Mouse (Mus musculus) midbrain, embryonic 14.5 days (tissue): ENCODE measurements around the gene Rab3gap2. TPM values are rescaled to one million over a fixed set of nuclear protein-coding genes. Genes with fewer than 3 reads are reported as not detected.

Experiments
- ATAC-seq: fragments of 200-750 bp; cut with Nextera tagmentation; 2 replicates; pipeline ENCODE4 v1.8.0; 2017; ENCODE audit warnings: moderate number of reproducible peaks, moderate library complexity; ENCODE audit not compliant: low FRiP score, low TSS enrichment
- DNase-seq: peaks from one replicate; pipeline ENCODE4 v3.0.0-alpha.2; 2015
- H3K27ac ChIP-seq: fragments of 300-500 bp; sonication (generic); replicated peaks from 2 replicates; pipeline ENCODE4 v1.5.1; 2014; ENCODE audit warnings: mild to moderate bottlenecking, low read depth, low read length, moderate library complexity
- H3K27me3 ChIP-seq: fragments of 300-500 bp; sonication (generic); 2 replicates; pipeline ENCODE4 v1.6.1; 2014; ENCODE audit warnings: low read length, control low read depth, mixed read lengths; ENCODE audit not compliant: control insufficient read depth, insufficient read depth
- H3K36me3 ChIP-seq: fragments of 300-500 bp; sonication (generic); 2 replicates; pipeline ENCODE4 v1.6.1; 2014; ENCODE audit warnings: low read length, control low read depth; ENCODE audit not compliant: control insufficient read depth, insufficient read depth
- H3K4me1 ChIP-seq: fragments of 300-500 bp; sonication (generic); 2 replicates; pipeline ENCODE4 v1.6.1; 2014; ENCODE audit warnings: mild to moderate bottlenecking, antibody characterized with exemption, low read length, control low read depth; ENCODE audit not compliant: control insufficient read depth, insufficient read depth
- H3K4me2 ChIP-seq: fragments of 300-500 bp; sonication (generic); 2 replicates; pipeline ENCODE4 v1.6.1; 2014; ENCODE audit warnings: mild to moderate bottlenecking, low read length, moderate library complexity
- H3K4me3 ChIP-seq: fragments of 300-500 bp; sonication (generic); replicated peaks from 2 replicates; pipeline ENCODE4 v1.5.1; 2014; ENCODE audit warnings: low read depth, low read length
- H3K9ac ChIP-seq: fragments of 300-500 bp; sonication (generic); replicated peaks from 2 replicates; pipeline ENCODE4 v1.6.1; 2014; ENCODE audit warnings: mild to moderate bottlenecking, low read length, moderate library complexity
- H3K9me3 ChIP-seq: fragments of 300-500 bp; sonication (generic); 2 replicates; pipeline ENCODE4 v1.6.1; 2016; ENCODE audit warnings: low read length, control low read depth, mixed read lengths; ENCODE audit not compliant: control insufficient read depth
- WGBS: fragments of 180-500 bp; shearing (Covaris S2); extraction: QIAGEN DNeasy Blood & Tissue Kit; methylation state at CpG from one replicate; pipeline ENCODE4 v1.1.7; 2014; 5-methylcytosine and 5-hydroxymethylcytosine counted together
- polyA plus RNA-seq: library from polyadenylated mRNA; unstranded; fragments of >200 nt; fragmentation: Nextera tagmentation; extraction: Ambion mirVana; gene quantifications from 2 replicates; pipeline ENCODE4 v1.2.1, GENCODE M21; 2014

Rab3gap2 gene
- polyA plus RNA-seq, 1 experiment from 2014 or later, result 26.5 TPM

GRCm38 (mm10) chr1:185209641-185210176 lies 5.8 kb downstream of the Rab3gap2 start:
- Histone ChIP-seq H3K9ac (no peak overlapping the region), H3K36me3 (peaks cover 4% of the 10 kb centered on the region; the same call in 1 of the 2 replicates), H3K4me3 (no peak overlapping the region), H3K27ac (no peak overlapping the region), H3K9me3 (no peaks in the 10 kb centered on the region), H3K4me1 (peaks cover 9% of the 10 kb centered on the region), H3K4me2 (no peak overlapping the region), H3K27me3 (no peaks in the 10 kb centered on the region)
- no peak for DNase-seq
- ATAC-seq, result no peak
- WGBS, result 38% methylated on average over 8 of the region's 8 CpGs

DNA sequence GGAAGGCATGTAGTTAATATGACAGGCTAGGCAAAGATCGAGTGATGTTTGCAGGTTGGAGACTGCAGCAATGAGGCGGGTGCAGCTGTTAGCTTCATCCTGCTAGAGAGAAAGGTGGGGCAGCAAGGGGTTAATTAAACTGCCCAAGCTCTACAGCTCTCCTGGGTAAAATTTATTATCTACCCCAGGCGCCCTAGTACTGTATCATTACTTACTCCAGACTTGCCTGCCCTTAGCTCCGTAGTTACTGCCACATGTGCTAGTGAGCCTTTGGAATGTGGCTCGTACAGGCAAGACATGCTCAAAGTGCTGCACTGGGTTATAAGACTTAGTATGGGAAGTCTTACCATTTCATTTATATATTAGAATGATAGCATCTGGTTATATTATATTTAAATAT lies 12.4 kb downstream of the Rab3gap2 start:
- 84% methylated on average over 5 of the region's 5 CpGs for WGBS

DNA sequence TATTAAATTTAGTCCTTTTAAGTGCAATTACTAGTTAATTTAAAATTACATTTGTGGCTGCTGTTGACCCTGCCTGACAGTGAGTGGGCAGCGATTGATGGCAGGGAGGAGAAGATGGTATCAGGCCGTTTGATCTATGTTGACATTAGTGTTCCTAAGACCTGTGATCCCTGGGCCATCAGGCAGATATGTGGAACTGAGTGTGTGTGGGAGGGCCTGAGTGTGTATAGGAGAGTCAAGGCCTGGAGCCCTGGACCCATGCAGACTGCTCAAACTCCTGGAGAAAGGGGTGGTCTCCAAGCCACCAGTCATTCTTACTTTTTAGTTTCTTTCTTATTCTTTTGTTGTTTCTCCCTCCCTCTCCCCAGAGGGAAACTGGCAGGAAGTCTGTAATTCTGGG lies 12.8 kb downstream of the Rab3gap2 start:
- H3K4me2 ChIP-seq, result no peak overlapping the region
- H3K27me3 ChIP-seq, result no peaks in the 10 kb centered on the region
- H3K27ac ChIP-seq, result no peak overlapping the region
- no peaks in the 10 kb centered on the region for H3K9me3 ChIP-seq
- H3K36me3 ChIP-seq, result peaks cover 5% of the 10 kb centered on the region
- no peak overlapping the region for H3K9ac ChIP-seq
- DNase-seq (no peak), ATAC-seq (no peak)
- WGBS, result 87% methylated on average over 2 of the region's 2 CpGs
- no peaks in the 10 kb centered on the region for H3K4me1 ChIP-seq
- H3K4me3 ChIP-seq, result no peak overlapping the region

More for the DNA sequence above, 12.4 kb downstream of the Rab3gap2 start:
- no peaks in the 10 kb centered on the region for H3K9me3 ChIP-seq
- no peaks in the 10 kb centered on the region for H3K27me3 ChIP-seq
- DNase-seq (no peak), ATAC-seq (no peak)
- no peaks in the 10 kb centered on the region for H3K4me1 ChIP-seq
- no peak overlapping the region for H3K9ac ChIP-seq
- peaks cover 5% of the 10 kb centered on the region for H3K36me3 ChIP-seq
- H3K27ac ChIP-seq, result no peak overlapping the region
- H3K4me2 ChIP-seq, result no peak overlapping the region
- no peak overlapping the region for H3K4me3 ChIP-seq

- Histone ChIP-seq H3K9me3 (no peaks in the 10 kb centered on the region), H3K4me2 (no peak overlapping the region), H3K27me3 (no peaks in the 10 kb centered on the region), H3K27ac (no peak overlapping the region), H3K4me1 (no peaks in the 10 kb centered on the region), H3K9ac (no peak overlapping the region), H3K4me3 (no peak overlapping the region), H3K36me3 (peaks cover 16% of the 10 kb centered on the region)
- DNase-seq, result no peak
- WGBS, result 81% methylated on average over 5 of the region's 5 CpGs
- ATAC-seq, result no peak
Measured at GRCm38 (mm10) chr1:185217966-185218365, 14.0 kb downstream of the Rab3gap2 start.

DNA sequence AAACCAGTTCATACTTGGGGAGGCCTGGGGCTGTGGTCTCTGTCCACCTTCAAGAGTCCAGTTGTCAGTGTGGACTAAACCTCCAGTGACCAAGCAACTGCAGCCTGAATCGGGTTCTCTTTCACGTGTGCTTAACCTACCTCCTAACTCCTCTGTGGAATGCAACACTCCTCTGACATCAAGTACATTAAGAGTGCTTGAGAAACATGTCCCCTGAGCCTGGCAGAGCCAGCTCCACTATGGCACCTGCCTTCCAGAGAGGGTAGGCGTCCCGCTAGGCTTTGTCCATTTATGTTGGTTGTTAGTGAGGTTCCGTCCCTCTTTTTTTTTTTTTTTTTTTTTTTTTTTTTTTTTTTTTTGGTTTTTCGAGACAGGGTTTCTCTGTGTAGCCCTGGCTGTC lies 23.0 kb downstream of the Rab3gap2 start:
- H3K27me3 ChIP-seq, result no peaks in the 10 kb centered on the region
- no peak overlapping the region for H3K27ac ChIP-seq
- H3K4me1 ChIP-seq, result no peaks in the 10 kb centered on the region
- ATAC-seq, result no peak
- H3K36me3 ChIP-seq, result peaks cover 36% of the 10 kb centered on the region
- DNase-seq, result no peak
- H3K9me3 ChIP-seq, result no peaks in the 10 kb centered on the region
- H3K4me2 ChIP-seq, result no peak overlapping the region
- H3K9ac ChIP-seq, result no peak overlapping the region
- WGBS, result 87% methylated on average over 6 of the region's 6 CpGs
- no peak overlapping the region for H3K4me3 ChIP-seq

DNA sequence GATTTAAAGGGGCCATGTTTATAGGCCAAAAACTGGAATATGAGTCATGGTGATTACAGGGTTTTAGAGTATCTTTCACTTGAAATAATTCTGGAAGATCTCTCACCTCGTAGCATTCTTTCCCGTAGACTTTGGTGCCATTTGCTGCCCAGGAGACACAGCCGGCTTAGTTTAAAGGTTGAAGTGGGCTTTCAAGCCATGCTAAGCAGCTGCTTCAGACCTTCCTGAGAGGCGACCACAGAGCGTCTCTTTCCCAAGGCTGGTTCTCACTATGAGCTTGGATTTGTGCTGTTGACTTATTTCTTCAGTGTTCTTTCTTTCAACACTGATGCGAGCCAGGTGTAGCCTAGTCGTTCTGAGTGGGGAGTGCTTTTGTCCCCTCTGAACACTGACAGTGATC lies 23.8 kb downstream of the Rab3gap2 start:
- Histone ChIP-seq H3K9me3 (no peaks in the 10 kb centered on the region), H3K4me2 (no peak overlapping the region), H3K27me3 (no peaks in the 10 kb centered on the region), H3K4me3 (no peak overlapping the region), H3K36me3 (peaks cover 28% of the 10 kb centered on the region), H3K9ac (no peak overlapping the region), H3K27ac (no peak overlapping the region), H3K4me1 (no peaks in the 10 kb centered on the region)
- ATAC-seq (no peak), DNase-seq (no peak)
- WGBS, result 88% methylated on average over 7 of the region's 7 CpGs

- DNase-seq, result no peak
- 80% methylated on average over 7 of the region's 7 CpGs for WGBS
- no peaks in the 10 kb centered on the region for H3K27me3 ChIP-seq
- no peaks in the 10 kb centered on the region for H3K9me3 ChIP-seq
- no peak overlapping the region for H3K9ac ChIP-seq
- peaks cover 27% of the 10 kb centered on the region for H3K36me3 ChIP-seq
- no peak overlapping the region for H3K27ac ChIP-seq
- no peak overlapping the region for H3K4me3 ChIP-seq
- ATAC-seq, result no peak
- H3K4me2 ChIP-seq, result no peak overlapping the region
- H3K4me1 ChIP-seq, result no peaks in the 10 kb centered on the region
Measured at GRCm38 (mm10) chr1:185229406-185230201, 25.7 kb downstream of the Rab3gap2 start.

DNA sequence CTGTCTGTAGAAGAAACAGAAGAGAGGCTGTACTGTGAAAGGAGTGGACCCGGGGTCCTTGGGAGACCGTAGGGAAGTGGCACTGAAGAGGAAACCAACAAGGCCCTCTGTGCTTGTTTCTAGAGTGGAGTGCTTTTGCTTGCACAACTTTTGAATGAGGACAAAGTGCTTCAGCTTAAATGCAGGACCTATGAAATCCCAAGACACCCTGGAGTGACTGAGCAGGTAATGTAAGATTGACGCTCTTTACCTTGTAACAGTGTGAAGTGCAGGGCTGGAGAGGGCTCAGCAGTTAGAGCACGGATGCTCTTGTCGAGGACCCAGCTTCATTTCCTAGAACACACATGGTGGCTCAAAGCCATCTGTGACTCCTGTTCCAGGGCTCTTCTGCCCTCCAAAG lies 31.9 kb downstream of the Rab3gap2 start:
- no peak for ATAC-seq
- WGBS, result 94% methylated on average over 5 of the region's 5 CpGs
- H3K36me3 ChIP-seq, result peaks cover 52% of the 10 kb centered on the region

GRCm38 (mm10) chr1:185236530-185236929 lies 32.6 kb downstream of the Rab3gap2 start:
- ATAC-seq, result no peak
- H3K4me2 ChIP-seq, result no peak overlapping the region
- no peaks in the 10 kb centered on the region for H3K9me3 ChIP-seq
- no peak overlapping the region for H3K27ac ChIP-seq
- no peaks in the 10 kb centered on the region for H3K27me3 ChIP-seq
- H3K36me3 ChIP-seq, result peaks cover 59% of the 10 kb centered on the region
- 89% methylated on average over 4 of the region's 4 CpGs for WGBS
- H3K4me1 ChIP-seq, result no peaks in the 10 kb centered on the region
- DNase-seq, result no peak
- no peak overlapping the region for H3K4me3 ChIP-seq
- H3K9ac ChIP-seq, result no peak overlapping the region

More for the DNA sequence above, 31.9 kb downstream of the Rab3gap2 start:
- Histone ChIP-seq H3K9me3 (no peaks in the 10 kb centered on the region), H3K9ac (no peak overlapping the region), H3K4me1 (no peaks in the 10 kb centered on the region), H3K4me2 (no peak overlapping the region), H3K4me3 (no peak overlapping the region), H3K27ac (no peak overlapping the region), H3K27me3 (no peaks in the 10 kb centered on the region)
- no peak for DNase-seq
